Mouse (Mus musculus) myocyte (in vitro differentiated cells): Measurements from ENCODE around the gene Ldb2. TPM values are rescaled to one million over a fixed set of nuclear protein-coding genes. Genes with fewer than 3 reads are reported as not detected.

Experiments used
- H3K27me3 ChIP-seq: one replicate; pipeline ENCODE4 v1.6.1; 2011; ENCODE audit not compliant: control insufficient read depth, insufficient read depth, insufficient read length
- H3K36me3 ChIP-seq: one replicate; pipeline ENCODE4 v1.6.1; 2011; ENCODE audit not compliant: control insufficient read depth, insufficient read depth
- H3K4me2 ChIP-seq: one replicate; pipeline ENCODE4 v1.6.1; 2011; ENCODE audit warnings: low read depth, control low read depth
- H3K4me3 ChIP-seq: one replicate; pipeline ENCODE4 v1.5.1; 2011; ENCODE audit warnings: mild to moderate bottlenecking, control low read depth, moderate library complexity
- H3K79me2 ChIP-seq: one replicate; pipeline ENCODE4 v1.6.1; 2011; ENCODE audit not compliant: control insufficient read depth, insufficient read depth
- H3ac ChIP-seq: one replicate; pipeline ENCODE4 v1.6.1; 2011; ENCODE audit not compliant: control insufficient read depth, insufficient read length
- CEBPB ChIP-seq: IDR thresholded peaks from 2 replicates; pipeline ENCODE4 v1.6.1; 2011; ENCODE audit warnings: mild to moderate bottlenecking, moderate library complexity; ENCODE audit not compliant: poor library complexity, insufficient read depth, severe bottlenecking
- E2F4 ChIP-seq: IDR thresholded peaks from one replicate; pipeline ENCODE4 v1.6.1; 2011; ENCODE audit warnings: mild to moderate bottlenecking, control low read depth, moderate library complexity; ENCODE audit not compliant: insufficient read depth
- MAX ChIP-seq: IDR thresholded peaks from one replicate; pipeline ENCODE4 v1.6.1; 2011; ENCODE audit warnings: low read depth, mild to moderate bottlenecking, control low read depth
- MYOD1 ChIP-seq, 3 experiments: IDR thresholded peaks; one replicate each; pipeline ENCODE4 v1.6.1; 2011; ENCODE audit warnings: control low read depth in 2 of 3, low read depth in 2 of 3, mild to moderate bottlenecking in 2 of 3, moderate library complexity in 1 of 3; ENCODE audit not compliant: insufficient read length in 2 of 3, control insufficient read depth in 1 of 3
- MYOG ChIP-seq, 3 experiments: IDR thresholded peaks; one replicate each; pipeline ENCODE4 v1.6.1; 2011; ENCODE audit warnings: control low read depth in 2 of 3, low read depth in 2 of 3, mild to moderate bottlenecking in 2 of 3; ENCODE audit not compliant: insufficient read length in 2 of 3, control insufficient read depth in 1 of 3, insufficient read depth in 1 of 3
- POLR2A ChIP-seq: IDR thresholded peaks from one replicate; pipeline ENCODE4 v1.6.1; 2011; ENCODE audit warnings: low read depth, mild to moderate bottlenecking, control low read depth, moderate library complexity; ENCODE audit not compliant: insufficient read length
- POLR2AphosphoS2 ChIP-seq: IDR thresholded peaks from one replicate; pipeline ENCODE4 v1.6.1; 2011; ENCODE audit warnings: low read depth, control low read depth; ENCODE audit not compliant: insufficient read length
- REST ChIP-seq: IDR thresholded peaks from one replicate; pipeline ENCODE4 v1.6.1; 2011; ENCODE audit warnings: mild to moderate bottlenecking, control low read depth, moderate library complexity; ENCODE audit not compliant: insufficient read depth, insufficient read length
- SRF ChIP-seq: IDR thresholded peaks from one replicate; pipeline ENCODE4 v1.6.1; 2011; ENCODE audit warnings: low read depth; ENCODE audit not compliant: control insufficient read depth, insufficient read length
- TCF12 ChIP-seq: IDR thresholded peaks from one replicate; pipeline ENCODE4 v1.6.1; 2011; ENCODE audit warnings: mild to moderate bottlenecking, control low read depth; ENCODE audit not compliant: poor library complexity, insufficient read depth, severe bottlenecking
- TCF3 ChIP-seq: IDR thresholded peaks from one replicate; pipeline ENCODE4 v1.6.1; 2011; ENCODE audit warnings: low read depth, control low read depth; ENCODE audit not compliant: insufficient read length
- USF1 ChIP-seq: IDR thresholded peaks from one replicate; pipeline ENCODE4 v1.6.1; 2011; ENCODE audit warnings: low read depth, mild to moderate bottlenecking, control low read depth, moderate library complexity
- polyA plus RNA-seq: library from polyadenylated mRNA; unstranded; fragments of >200 nt; fragmentation: generic; extraction: Trizol; gene quantifications from one replicate; pipeline ENCODE4 v1.2.1, GENCODE M21; 2012; ENCODE audit warnings: missing spikeins

The Ldb2 gene
- polyA plus RNA-seq, 1 experiment: not detected

GRCm38 (mm10) chr5:44706997-44707698, 92.3 kb downstream of the Ldb2 start:
- TF ChIP-seq SRF (no peak), E2F4 (no peak), MYOD1 (IDR thresholded peaks at IDR 0.05; ENCODE audit: control insufficient read depth in 1 of 3, insufficient read length in 2 of 3, low read depth in 2 of 3) (no peak), POLR2A (no peak)
- Histone ChIP-seq H3K79me2 (no peaks in the 10 kb centered on the region), H3K4me2 (no peak overlapping the region), H3K36me3 (no peaks in the 10 kb centered on the region), H3ac (no peak overlapping the region), H3K4me3 (no peak overlapping the region), H3K27me3 (no peaks in the 10 kb centered on the region)

- TF ChIP-seq MYOD1 (IDR thresholded peaks at IDR 0.05; ENCODE audit: control insufficient read depth in 1 of 3, insufficient read length in 2 of 3, low read depth in 2 of 3) (no peak), E2F4 (no peak), CEBPB (no peak), REST (no peak), SRF (no peak), TCF12 (no peak), MAX (no peak), TCF3 (no peak), POLR2A (no peak), USF1 (no peak), POLR2AphosphoS2 (no peak), MYOG (IDR thresholded peaks at IDR 0.05; ENCODE audit: control insufficient read depth in 1 of 3, insufficient read depth in 1 of 3, insufficient read length in 2 of 3, low read depth in 2 of 3) (no peak)
- H3K79me2 ChIP-seq: no peaks in the 10 kb centered on the region
- H3K36me3 ChIP-seq: no peaks in the 10 kb centered on the region
- H3ac ChIP-seq: no peak overlapping the region
- H3K4me2 ChIP-seq: no peak overlapping the region
- H3K27me3 ChIP-seq: no peaks in the 10 kb centered on the region
- no peak overlapping the region for H3K4me3 ChIP-seq
Measured at GRCm38 (mm10) chr5:44697993-44698392, 101.5 kb downstream of the Ldb2 start.

GRCm38 (mm10) chr5:44696548-44696947, 102.9 kb downstream of the Ldb2 start:
- no peak overlapping the region for H3ac ChIP-seq
- no peaks in the 10 kb centered on the region for H3K79me2 ChIP-seq
- no peak overlapping the region for H3K4me3 ChIP-seq
- H3K27me3 ChIP-seq: no peaks in the 10 kb centered on the region
- no peaks in the 10 kb centered on the region for H3K36me3 ChIP-seq
- TF ChIP-seq MYOG (IDR thresholded peaks at IDR 0.05; ENCODE audit: control insufficient read depth in 1 of 3, insufficient read depth in 1 of 3, insufficient read length in 2 of 3, low read depth in 2 of 3): no peak
- no peak overlapping the region for H3K4me2 ChIP-seq

GRCm38 (mm10) chr5:44693674-44694073, 105.8 kb downstream of the Ldb2 start:
- Histone ChIP-seq H3K4me3 (no peak overlapping the region), H3K36me3 (no peaks in the 10 kb centered on the region), H3K4me2 (no peak overlapping the region), H3ac (no peak overlapping the region), H3K79me2 (no peaks in the 10 kb centered on the region), H3K27me3 (no peaks in the 10 kb centered on the region)
- no peak for TF ChIP-seq MAX
- TF ChIP-seq CEBPB: no peak
- TF ChIP-seq TCF12: no peak
- no peak for TF ChIP-seq TCF3

GRCm38 (mm10) chr5:44686344-44686743, 113.1 kb downstream of the Ldb2 start:
- Histone ChIP-seq H3ac (no peak overlapping the region), H3K4me2 (no peak overlapping the region), H3K4me3 (no peak overlapping the region), H3K27me3 (no peaks in the 10 kb centered on the region), H3K36me3 (no peaks in the 10 kb centered on the region), H3K79me2 (no peaks in the 10 kb centered on the region)
- no peak for TF ChIP-seq CEBPB
- TF ChIP-seq TCF3: no peak
- no peak for TF ChIP-seq REST
- TF ChIP-seq MAX: no peak
- no peak for TF ChIP-seq MYOD1 (IDR thresholded peaks at IDR 0.05; ENCODE audit: control insufficient read depth in 1 of 3, insufficient read length in 2 of 3, low read depth in 2 of 3)
- no peak for TF ChIP-seq USF1
- TF ChIP-seq TCF12: no peak
- TF ChIP-seq SRF: no peak
- TF ChIP-seq POLR2AphosphoS2: no peak
- TF ChIP-seq MYOG (IDR thresholded peaks at IDR 0.05; ENCODE audit: control insufficient read depth in 1 of 3, insufficient read depth in 1 of 3, insufficient read length in 2 of 3, low read depth in 2 of 3): no peak
- no peak for TF ChIP-seq E2F4
- TF ChIP-seq POLR2A: no peak
